Mouse (Mus musculus): ENCODE data around the gene Gm17402.

- TF ChIP-seq CTCF (IDR thresholded peaks at IDR 0.05; ENCODE audit: low read depth, low read length), result no peak
- TF ChIP-seq POLR2A (IDR thresholded peaks at IDR 0.05; ENCODE audit: extremely low read depth, insufficient read depth, low read length), result no peak
Observed at GRCm38 (mm10) chr3:67373872-67374271, 1.1 kb downstream of the Gm17402 start, which contains the start of gene Mlf1.

Data from liver, adult 2 months (tissue).